Mouse (Mus musculus): ENCODE measurements around the gene Fam89b.
"Not testable (repeated sequence)": the region's sequence is repeated elsewhere in the genome, so short reads cannot be mapped to it uniquely, and the experiment has no call there.

The Fam89b gene

GRCm38 (mm10) chr19:5710581-5710980 is 18.9 kb downstream of the Fam89b start:
- no peak for DNase-seq

DNA sequence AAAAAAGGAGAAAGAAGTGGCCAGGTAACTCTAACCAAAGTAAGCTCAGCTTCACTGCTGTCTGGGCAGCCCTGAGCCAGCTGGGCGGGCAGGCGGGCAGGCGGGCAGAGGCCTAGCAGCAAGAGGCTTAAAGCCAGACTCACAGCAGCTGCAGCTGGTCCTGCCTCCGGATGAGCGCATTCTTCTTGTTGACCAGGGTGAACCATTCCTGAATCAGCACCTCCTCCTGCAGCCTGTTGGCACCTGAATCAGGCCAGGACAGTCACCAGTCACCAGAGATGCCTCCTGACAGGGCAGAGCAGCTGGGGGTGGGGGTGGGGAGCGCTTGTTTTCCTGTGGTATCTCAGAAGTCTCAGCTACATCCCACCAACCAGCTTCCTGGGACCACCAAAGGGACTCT is 19.4 kb downstream of the Fam89b start:
- no peak for DNase-seq

DNA sequence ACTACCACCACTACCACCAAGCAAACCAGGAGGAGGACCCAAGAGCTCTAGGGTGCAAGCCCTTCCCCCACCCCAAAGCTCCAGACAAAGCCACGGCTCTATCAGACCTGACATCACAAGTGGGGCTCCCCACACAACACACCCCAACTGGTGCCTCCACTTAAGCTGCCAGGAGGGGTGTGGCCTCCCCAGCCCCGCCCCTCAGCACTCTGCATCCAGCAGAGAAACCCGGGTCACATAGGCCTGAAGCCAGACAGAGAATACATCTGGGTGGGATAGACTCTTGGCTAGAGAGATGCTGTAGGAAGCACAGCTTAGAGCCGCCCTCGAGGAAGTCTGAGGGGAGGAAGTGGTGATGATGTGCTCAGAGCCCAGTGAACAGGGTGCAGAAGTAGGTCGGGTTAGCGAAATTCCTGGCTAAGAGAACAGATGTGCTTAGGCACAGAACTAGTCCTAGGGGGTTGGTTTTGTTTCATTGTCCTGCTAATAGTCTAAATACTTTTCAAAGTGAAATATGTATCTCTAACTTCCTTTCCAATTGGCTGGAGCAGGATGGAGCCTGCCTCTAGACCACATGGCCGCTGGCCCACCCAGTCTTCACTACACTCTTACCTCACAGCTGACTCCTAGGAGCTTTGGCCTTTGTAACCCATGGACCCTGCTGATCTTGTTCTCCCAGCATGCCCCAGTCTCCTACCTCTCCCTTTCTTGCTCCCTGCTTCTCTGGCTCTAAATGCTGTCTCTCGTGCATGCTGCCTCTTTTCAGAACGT is 24.5 kb downstream of the Fam89b start:
- DNase-seq, result no peak

GRCm38 (mm10) chr19:5704163-5704800 is 25.2 kb downstream of the Fam89b start, which contains the start of gene Kcnk7:
TSS of gene Kcnk7 (plus strand) at chr19:5704367.
- no peak for DNase-seq

DNA sequence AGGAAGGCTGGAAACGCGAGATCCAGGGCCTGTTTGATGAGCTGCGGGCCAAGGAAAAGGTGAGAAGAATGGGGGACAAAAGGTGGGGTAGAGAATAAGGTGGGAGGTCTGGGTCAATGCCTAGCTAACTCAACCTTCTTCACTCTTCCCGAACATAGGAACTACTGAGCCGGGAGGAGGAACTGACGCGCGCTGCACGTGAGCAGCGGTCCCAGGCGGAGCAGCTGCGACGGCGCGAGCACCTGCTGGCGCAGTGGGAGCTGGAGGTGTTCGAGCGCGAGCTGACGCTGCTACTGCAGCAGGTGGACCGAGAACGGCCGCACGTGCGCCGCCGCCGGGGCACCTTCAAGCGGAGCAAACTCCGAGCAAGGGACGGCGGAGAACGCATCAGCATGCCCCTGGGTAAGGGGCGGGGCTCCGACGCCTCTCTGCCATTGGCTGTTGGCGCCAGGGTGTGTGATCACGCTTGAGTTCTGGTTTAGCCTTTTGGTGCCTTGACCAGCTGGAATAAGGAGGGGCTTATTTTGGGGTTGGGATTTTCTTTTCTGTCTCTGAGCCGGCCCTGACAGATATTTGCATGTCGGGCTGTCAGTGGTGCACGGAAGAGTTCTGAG is 33.5 kb downstream of the Fam89b start:
- no peak for DNase-seq

GRCm38 (mm10) chr19:5693801-5694200 is 35.7 kb downstream of the Fam89b start:
- no peak for DNase-seq

GRCm38 (mm10) chr19:5692913-5693396 is 36.5 kb downstream of the Fam89b start:
- no peak for DNase-seq

GRCm38 (mm10) chr19:5692086-5692912 is 37.2 kb downstream of the Fam89b start:
- no peak for DNase-seq

GRCm38 (mm10) chr19:5691601-5692000 is 37.9 kb downstream of the Fam89b start:
- no peak for DNase-seq

- DNase-seq, result peak; percentile 65
Measured at GRCm38 (mm10) chr19:5690343-5690735, 39.1 kb downstream of the Fam89b start.

- DNase-seq, result peak; percentile 78
Measured at GRCm38 (mm10) chr19:5689565-5690342, 39.7 kb downstream of the Fam89b start.

DNA sequence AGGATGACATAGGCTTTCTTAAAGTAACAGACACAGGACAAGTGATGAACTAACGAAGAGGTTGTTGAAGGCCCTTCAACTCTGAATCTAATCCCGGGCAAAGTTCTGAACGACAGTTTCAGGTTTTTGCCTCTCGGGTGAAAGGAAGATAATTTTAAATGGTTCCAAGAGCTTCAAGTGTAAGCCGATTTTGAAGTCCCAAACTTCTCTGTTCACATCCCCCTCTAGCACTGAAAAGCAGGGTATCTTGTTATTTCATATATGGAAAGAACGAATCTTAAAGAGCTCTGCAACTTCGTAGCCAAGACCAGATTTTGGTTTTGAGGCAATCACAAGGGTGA is 40.4 kb downstream of the Fam89b start:
- DNase-seq, result no peak

GRCm38 (mm10) chr19:5688200-5689087 is 41.0 kb downstream of the Fam89b start, which contains the start of the genes Map3k11 and Pcnx3:
TSS of gene Map3k11 (plus strand) at chr19:5688742.
TSS of gene Pcnx3 (minus strand) at chr19:5688908.
- DNase-seq, result peak; percentile 98

- no peak for DNase-seq
Measured at GRCm38 (mm10) chr19:5687738-5688137, 41.7 kb downstream of the Fam89b start.

- DNase-seq, result not testable (repeated sequence)
Measured at GRCm38 (mm10) chr19:5686954-5687353, 42.5 kb downstream of the Fam89b start.

DNA sequence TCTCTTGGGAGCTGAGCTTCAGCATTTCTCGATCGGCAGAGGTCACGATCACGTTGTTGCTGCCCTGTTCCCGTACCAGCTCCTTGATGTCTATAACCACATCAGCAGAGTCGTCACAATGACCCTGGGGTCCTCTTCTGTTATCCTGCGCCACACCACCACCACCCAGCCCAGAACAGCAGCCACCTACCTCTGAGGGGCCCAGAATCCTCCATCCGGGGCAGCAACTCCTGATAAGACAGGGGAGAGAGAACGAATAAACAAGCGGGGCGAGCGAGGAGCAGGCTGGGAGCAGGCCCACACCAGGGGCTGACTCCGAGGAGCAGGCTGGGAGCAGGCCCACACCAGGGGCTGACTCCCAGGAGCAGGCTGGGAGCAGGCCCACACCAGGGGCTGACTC is 43.0 kb downstream of the Fam89b start:
- no peak for DNase-seq

DNA sequence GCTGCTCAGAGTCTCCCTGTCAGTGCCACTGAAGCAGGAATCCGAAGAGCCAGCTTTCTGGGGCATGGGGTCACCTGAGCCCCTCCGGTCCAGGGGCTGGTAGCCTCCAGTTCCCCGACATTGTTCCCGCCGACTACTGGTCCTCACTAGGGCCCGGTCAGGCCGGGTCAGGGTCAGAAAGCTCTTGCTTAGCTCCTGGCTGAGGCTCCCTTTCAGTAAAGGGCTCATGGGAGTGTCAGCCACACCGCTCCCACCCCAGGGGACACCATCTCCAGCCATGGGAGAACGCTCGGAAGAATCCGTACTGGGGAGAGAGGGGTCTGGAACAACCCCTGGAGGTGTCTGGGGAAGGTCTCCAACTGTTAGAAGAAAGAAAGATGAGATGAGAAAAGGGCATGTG is 43.6 kb downstream of the Fam89b start:
- DNase-seq, result no peak

GRCm38 (mm10) chr19:5685431-5685830 is 44.0 kb downstream of the Fam89b start:
- DNase-seq, result no peak

DNA sequence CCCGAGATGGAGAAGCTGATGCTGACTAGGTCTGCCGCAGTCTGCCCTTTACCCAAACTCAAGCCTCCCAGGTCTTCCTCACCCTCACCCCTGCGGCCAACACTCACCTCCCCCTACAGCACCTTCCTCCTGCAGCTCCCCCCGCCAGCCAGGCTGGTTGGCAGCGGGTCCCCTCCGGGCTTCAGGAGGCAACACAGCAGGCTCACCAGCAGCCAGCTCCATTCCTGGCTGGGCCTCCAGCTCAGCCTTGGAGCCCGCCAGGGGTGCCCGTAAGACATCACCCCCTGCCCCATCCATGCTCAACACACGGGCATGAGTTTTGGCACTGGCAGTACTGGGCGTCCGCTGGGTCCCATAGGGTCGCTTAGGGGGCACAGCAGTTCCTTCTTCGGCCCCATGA is 44.5 kb downstream of the Fam89b start:
- no peak for DNase-seq

DNA sequence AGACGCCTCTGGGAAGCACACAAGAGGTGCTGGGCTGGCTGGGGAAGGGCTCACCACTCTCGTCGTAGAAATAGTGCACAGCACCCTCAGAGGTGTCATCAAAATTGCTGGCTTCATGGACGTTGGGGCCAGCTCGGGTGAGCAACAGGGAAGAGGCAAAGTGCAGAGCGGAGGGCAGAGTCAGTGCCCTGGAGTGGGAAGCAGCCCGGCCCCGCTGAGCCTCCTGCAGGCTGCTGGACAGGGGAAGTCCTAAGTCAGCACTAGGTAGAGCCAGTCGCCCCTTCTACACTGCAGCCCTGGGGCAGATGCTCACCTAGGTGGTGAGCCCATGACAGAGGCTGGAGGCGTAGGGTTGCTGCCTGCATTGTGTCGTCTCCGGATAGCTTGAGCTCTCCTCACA is 45.2 kb downstream of the Fam89b start:
- no peak for DNase-seq

- no peak for DNase-seq
Measured at GRCm38 (mm10) chr19:5680432-5680831, 49.0 kb downstream of the Fam89b start.
